Mouse (Mus musculus) right cerebral cortex, adult 2 months (tissue): ENCODE measurements around the gene Prlh.
A peak's percentile ranks its signal among the peaks of the same experiment; 100 is the strongest.

Source experiments
- DNase-seq, 2 experiments: peaks; one replicate each; pipeline ENCODE4 v3.0.0; 2021 to 2022; ENCODE audit warnings: low spot score in 2 of 2

Prlh gene

DNA sequence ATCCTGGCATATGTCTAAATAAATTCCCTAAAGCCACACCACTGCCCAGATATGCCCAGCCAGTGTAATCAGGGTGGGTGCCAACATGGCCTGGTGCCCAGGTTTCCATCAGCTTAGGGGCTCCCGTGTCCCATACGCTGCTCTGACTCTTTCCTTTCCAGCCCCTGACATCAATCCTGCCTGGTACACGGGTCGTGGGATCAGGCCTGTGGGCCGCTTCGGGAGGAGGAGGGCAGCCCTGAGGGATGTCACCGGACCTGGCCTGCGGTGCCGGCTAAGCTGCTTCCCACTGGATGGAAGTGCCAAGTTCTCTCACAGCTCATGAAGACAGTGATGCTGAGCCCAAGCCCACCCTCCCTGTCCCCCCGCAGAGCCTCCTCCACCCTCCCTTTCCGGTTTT, 780 bp downstream of the Prlh start:
- no peak for DNase-seq

DNA sequence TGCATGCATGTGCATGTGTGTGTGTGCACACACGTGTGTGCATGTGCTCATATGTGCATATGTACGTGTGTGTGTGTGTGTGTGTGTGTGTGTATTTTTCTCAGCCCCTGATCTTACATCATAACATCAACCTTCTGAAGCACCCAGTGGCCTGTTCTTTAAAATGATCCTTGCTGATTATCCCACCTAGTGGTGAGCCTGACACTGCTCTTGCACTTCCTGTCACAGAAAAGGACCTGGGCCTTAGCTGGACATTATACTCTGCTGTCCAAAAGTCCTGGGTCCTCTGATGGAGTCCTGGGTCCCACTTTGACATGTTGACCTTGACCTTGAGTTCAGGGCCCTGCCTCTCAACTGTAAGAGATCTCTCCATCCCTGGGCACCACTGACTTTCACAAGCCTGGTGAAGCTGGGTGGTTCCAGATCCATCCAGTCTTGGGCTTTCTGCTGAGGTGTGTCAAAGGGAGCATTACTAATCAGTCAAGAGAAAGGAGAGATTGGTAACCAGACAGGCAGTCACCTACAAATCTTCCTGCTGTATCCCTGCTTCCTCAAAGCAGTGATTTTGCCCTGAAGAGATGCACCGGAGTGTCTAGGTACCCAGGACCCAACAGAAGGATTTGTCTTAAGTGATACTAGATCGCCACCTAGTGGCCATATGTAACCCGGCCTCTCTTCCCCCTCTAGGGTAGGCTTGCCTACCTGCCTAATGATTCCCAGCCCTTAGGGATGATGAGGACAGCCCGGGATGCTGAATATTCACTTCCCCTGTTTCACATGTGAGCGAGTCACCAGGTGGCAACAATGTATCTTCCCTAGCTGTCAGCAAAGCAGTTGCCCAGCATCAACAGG, 3.6 kb downstream of the Prlh start:
- peak; percentile 66 to 72 for DNase-seq

GRCm38 (mm10) chr1:90962526-90962925, 9.6 kb downstream of the Prlh start:
- no peak for DNase-seq

GRCm38 (mm10) chr1:90962994-90963393, 10.1 kb downstream of the Prlh start:
- DNase-seq = no peak

GRCm38 (mm10) chr1:90967583-90967982, 14.7 kb downstream of the Prlh start:
- DNase-seq = no peak

DNA sequence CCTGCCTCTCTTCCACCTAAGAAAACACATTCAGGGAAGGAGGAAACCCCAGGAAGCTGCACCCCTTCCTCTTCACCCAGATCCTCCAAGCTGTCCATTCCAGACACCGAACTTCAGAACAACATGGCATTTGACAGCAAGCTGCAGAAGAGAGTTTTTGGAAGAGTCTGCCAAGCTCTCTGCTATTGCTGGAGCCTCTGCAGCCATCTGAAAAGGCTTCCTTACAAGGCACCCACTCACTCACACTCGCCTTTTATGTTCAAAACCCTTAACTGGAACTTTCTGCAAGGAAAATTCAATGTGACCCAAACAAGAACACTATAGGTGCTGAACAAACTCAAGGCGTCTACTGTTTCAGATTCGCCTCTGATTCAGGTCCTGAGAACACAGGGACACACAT, 15.7 kb downstream of the Prlh start:
- no peak for DNase-seq

DNA sequence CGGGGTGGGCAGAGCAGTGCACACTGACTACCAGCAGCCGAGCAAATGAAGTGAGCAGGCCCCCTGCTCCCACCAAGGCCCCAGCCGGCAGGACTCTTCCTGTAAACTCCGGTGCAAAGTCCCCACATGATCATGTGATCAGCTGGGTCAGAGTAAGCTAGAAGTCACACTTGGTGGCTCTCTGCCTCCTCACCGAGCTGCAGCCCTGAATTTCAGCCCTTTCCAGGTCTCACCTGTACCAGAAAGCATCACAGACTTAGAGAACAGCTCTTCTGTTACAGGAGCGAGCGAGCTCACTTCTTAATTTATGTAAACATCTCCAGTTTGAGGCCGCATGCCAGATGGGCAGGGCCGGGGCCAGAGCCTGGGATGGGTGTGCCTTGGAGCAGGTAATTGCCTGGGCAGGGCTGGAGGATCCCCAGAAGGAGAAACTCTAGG, 16.5 kb downstream of the Prlh start, which contains the start of gene Rab17:
Gene Rab17 (minus strand): TSS at position 315 of the 438 bp plus-strand sequence.
- DNase-seq = no peak

DNA sequence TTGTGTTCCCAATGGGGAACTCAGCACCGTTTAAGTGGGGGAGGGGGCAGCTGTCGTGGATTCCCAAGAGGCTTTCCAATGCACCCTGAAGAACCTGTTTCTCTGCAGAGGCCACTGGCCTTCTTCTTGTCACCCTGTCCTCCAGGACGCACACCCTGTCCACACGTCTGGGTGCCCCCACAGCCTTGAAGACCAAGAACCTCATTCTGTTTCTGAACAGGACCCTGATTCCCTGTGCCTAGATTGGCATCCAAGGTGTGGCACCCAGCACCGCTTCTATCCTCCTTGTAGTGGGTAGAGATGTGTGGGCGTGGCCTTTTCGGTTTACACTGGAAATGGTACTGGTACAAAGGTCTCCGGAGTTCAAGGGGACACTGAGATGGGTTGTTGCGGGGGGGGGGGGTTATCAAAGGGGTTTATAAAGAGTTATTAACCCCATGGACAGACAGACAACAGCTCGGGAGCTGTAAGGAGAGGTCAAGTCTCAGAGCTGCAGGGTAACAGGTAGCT, 17.0 kb downstream of the Prlh start:
- DNase-seq = no peak

DNA sequence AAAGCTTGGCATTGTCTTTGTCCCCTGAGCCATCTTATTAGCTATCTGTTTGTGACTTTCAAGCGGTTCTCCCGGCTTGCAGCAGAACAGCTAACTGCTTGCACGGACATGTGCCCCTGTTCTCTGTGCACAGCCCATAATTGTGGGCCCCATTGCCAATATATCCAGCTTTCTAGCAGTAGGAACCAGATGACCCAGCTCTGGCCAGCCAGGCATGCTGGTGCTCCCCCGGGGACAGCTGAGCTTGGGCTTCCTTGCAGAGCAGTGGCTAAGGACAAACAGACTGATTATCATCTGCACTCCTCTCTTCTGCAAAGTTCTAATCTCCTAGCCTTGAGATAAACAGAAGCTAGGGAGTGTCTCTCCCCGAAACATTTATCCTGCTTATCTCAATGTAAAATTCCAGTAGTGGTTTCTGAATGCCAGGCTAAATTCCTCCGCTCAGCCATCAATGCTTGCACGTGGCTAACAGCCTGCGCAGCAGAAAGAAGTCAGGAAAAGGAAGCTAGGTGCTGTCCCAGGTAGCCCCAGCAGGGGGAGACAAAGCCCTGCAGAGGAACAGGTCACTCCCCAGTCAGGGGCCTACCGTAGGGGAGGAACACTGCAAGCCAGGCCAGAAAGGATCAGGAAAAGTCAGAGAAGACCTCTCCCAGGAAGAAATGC, 20.1 kb downstream of the Prlh start:
- peak; percentile 95 to 99 for DNase-seq

GRCm38 (mm10) chr1:90973574-90973911, 20.6 kb downstream of the Prlh start:
- no peak for DNase-seq

- DNase-seq = peak; percentile 74 to 82
Measured at GRCm38 (mm10) chr1:90974906-90975649, 22.2 kb downstream of the Prlh start.

DNA sequence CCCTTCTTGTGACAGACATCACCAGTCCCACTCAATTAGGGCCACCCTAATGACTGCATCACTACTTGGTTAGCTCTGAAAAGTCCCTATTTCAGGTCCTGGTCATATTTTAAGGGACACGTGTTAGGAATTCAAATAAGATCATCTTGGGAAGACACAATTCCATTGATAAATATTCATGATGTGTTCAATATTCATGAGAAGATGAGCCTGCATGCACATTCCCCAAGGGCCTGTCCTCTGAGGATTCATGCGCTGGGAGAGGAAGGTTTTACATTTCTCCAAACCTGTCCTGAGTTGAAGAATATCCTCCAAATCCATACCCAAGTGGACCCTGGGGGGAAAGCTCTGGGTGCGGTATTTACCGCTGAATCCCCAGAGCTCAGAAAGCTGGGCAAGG, 23.1 kb downstream of the Prlh start:
- DNase-seq = no peak

DNA sequence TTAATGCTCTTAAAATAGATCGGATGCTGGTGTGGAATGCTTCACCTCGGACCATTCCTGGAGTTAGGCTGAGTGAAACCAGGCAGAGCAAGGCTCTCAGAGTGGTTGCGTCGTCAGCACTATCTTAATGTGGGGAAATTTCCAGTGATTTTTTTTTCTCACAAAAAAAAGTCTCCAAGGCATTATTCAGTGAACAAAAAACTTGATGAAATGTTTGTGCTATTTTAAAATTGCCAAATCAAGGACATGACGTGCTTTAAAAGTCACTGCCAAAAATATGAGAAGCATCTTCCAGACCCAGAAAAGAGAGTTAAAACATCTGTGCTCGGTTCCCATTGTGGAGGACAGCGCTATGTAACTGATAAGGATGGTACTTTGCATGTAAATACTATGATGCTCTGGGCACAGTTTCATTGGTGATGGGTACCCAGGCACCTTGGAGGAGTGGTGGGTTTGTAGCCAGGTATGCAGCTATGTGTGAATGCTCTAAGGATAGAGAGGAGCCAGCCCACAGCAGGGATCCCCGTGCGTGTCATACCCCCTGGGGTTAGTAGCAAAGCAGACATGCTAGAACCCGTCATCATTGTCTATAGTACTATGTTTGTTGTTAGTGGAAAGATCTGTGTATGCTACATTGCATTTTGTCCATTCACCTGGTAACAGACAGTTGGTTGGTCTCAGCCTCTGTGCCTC, 27.9 kb downstream of the Prlh start:
- DNase-seq = no peak

DNA sequence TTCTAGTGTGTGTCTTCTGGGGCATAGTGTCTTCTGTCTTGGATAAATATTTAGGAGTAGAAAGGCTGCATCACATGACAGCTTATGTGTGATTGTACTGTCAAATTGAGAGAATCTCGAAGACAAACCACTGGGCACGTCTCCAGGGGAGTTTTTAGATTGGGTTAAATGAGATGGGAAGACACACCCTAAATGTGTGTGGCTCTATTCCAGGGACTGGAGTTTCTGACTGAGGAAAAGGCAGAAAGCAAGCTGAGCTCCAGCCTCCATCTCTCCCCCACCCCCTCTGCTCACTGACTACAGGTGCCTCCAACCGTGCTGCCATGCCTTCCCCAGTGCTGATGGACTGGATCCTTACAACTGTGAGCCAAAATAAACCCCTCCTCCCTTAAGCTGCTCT, 28.4 kb downstream of the Prlh start:
- no peak for DNase-seq

- DNase-seq = no peak
Measured at GRCm38 (mm10) chr1:90995916-90996315, 43.0 kb downstream of the Prlh start.

DNA sequence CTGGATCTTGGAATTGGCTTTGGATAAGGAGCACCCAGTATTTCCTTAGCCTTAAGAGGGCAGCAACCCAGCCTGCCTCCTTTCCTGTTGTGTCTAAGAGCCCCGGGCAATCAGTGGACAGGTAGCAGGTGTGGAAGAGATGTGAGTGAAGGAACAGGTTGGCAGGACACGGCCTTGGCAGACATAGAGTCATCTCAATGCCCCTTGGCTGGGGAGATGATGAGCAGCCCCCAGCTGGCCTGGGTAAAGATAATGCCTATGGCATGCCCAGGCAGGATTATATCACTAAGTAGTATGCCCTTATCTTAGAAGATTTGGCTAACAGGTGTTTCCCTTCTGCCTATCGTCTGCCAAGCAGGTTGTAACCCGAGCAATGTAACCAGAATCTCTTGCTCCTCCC, 44.2 kb downstream of the Prlh start:
- no peak for DNase-seq

- no peak for DNase-seq
Measured at GRCm38 (mm10) chr1:90997641-90998040, 44.7 kb downstream of the Prlh start.

GRCm38 (mm10) chr1:90998268-90998890, 45.5 kb downstream of the Prlh start, which contains the start of gene Lrrfip1:
TSS of gene Lrrfip1 (plus strand) at chr1:90998737.
- DNase-seq = peak; percentile 59 to 66

- DNase-seq = peak in 1 of 2 experiments; percentile 43
Measured at GRCm38 (mm10) chr1:90998891-90999611, 46.1 kb downstream of the Prlh start.

DNA sequence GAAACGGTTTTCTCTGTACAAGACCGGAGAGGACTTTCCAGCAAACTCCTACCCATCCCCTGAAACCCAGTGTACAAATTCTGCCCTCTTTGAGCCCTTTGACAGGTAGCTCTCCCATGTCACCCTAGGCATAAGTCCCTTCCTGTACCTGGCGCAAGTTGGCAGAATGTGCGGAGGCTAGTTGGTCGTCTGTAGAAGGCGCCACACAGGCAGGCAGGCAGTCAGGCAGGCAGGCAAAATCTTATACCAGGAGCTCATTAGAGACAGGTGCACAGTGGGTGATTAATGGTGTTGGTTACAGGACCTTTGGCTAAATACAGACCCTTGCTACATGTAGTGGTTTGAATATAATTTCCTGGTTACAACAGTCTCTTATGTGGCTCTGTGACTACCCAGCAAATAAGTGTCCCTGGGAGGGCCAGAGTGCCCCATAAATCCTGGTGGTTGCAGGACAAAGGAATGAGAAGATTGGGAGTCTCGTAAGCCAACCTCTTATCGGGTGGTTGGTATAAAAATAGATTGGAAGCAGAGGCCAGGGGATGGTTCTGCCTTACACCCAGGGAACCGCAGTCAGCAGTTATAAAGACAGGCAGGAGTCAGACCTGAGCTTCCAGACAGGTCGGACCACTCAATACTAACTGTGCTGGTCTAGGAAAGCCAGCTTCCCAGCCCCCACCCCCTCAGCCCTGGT, 47.1 kb downstream of the Prlh start:
- DNase-seq = no peak
